Mouse (Mus musculus): ENCODE results near the gene Kbtbd6.

Gene Kbtbd6

GRCm38 (mm10) chr14:79481339-79482151 is 29.9 kb downstream of the Kbtbd6 start, which contains the start of gene Wbp4:
Gene Wbp4 (minus strand): TSS chr14:79481520.
- peak; percentile 89 to 92 for DNase-seq (ENCODE audit: low read depth in 2 of 2, low spot score in 2 of 2)

- DNase-seq (ENCODE audit: low read depth in 2 of 2, low spot score in 2 of 2): peak in 1 of 2 experiments; percentile 12
Observed at GRCm38 (mm10) chr14:79482251-79482661, 30.6 kb downstream of the Kbtbd6 start.

GRCm38 (mm10) chr14:79482747-79483355 is 31.2 kb downstream of the Kbtbd6 start:
- DNase-seq (ENCODE audit: low read depth in 2 of 2, low spot score in 2 of 2): peak in 1 of 2 experiments; percentile 2

- peak in 1 of 2 experiments; percentile 15 for DNase-seq (ENCODE audit: low read depth in 2 of 2, low spot score in 2 of 2)
Observed at GRCm38 (mm10) chr14:79483611-79484120, 32.0 kb downstream of the Kbtbd6 start.

- DNase-seq (ENCODE audit: low read depth in 2 of 2, low spot score in 2 of 2): no peak
Observed at GRCm38 (mm10) chr14:79486617-79486992, 35.0 kb downstream of the Kbtbd6 start.

- DNase-seq (ENCODE audit: low read depth in 2 of 2, low spot score in 2 of 2): peak in 1 of 2 experiments; percentile 18
Observed at GRCm38 (mm10) chr14:79486993-79487731, 35.5 kb downstream of the Kbtbd6 start.

GRCm38 (mm10) chr14:79488531-79488930 is 36.9 kb downstream of the Kbtbd6 start:
- DNase-seq (ENCODE audit: low read depth in 2 of 2, low spot score in 2 of 2): no peak

- DNase-seq (ENCODE audit: low read depth in 2 of 2, low spot score in 2 of 2): no peak
Observed at GRCm38 (mm10) chr14:79489150-79489549, 37.5 kb downstream of the Kbtbd6 start.

GRCm38 (mm10) chr14:79490246-79490645 is 38.6 kb downstream of the Kbtbd6 start:
- no peak for DNase-seq (ENCODE audit: low read depth in 2 of 2, low spot score in 2 of 2)

- DNase-seq (ENCODE audit: low read depth in 2 of 2, low spot score in 2 of 2): no peak
Observed at GRCm38 (mm10) chr14:79494349-79494748, 42.7 kb downstream of the Kbtbd6 start.

- DNase-seq (ENCODE audit: low read depth in 2 of 2, low spot score in 2 of 2): no peak
Observed at GRCm38 (mm10) chr14:79499326-79499725, 47.7 kb downstream of the Kbtbd6 start.

- no peak for DNase-seq (ENCODE audit: low read depth in 2 of 2, low spot score in 2 of 2)
Observed at GRCm38 (mm10) chr14:79500756-79501155, 49.1 kb downstream of the Kbtbd6 start.

- no peak for DNase-seq (ENCODE audit: low read depth in 2 of 2, low spot score in 2 of 2)
Observed at GRCm38 (mm10) chr14:79503371-79504075, 51.9 kb downstream of the Kbtbd6 start.
